Mouse (Mus musculus): ENCODE measurements around the gene Hist1h2bm.
A peak's percentile ranks its signal among the peaks of the same experiment; 100 is the strongest.

Gene Hist1h2bm

DNA sequence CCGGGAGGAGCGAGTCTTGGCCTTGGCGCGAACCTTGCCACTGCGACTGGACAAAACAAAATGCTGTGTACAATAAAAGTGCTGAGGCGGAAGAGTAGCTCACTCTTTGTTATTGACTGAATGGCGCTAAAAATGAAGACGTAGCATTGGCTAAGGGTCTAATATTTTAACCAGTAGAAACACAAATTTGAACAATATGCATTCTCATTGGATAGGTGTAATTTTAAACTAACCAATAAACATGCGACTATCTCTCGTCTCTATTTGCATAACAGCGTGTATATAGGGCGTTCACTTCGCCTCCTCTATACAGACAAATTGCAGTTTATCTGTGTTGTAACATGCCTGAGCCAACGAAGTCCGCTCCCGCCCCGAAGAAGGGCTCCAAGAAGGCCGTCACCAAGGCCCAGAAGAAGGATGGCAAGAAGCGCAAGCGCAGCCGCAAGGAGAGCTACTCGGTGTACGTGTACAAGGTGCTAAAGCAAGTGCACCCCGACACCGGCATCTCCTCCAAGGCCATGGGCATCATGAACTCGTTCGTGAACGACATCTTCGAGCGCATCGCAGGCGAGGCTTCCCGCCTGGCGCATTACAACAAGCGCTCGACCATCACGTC lies at the start of gene Hist1h2bm:
Hist1h2bm (plus strand) TSS at position 288 of the 616 bp plus-strand sequence.
- peak; percentile 92 for DNase-seq (ENCODE audit: extremely low read depth, insufficient read length, low spot score)

DNA sequence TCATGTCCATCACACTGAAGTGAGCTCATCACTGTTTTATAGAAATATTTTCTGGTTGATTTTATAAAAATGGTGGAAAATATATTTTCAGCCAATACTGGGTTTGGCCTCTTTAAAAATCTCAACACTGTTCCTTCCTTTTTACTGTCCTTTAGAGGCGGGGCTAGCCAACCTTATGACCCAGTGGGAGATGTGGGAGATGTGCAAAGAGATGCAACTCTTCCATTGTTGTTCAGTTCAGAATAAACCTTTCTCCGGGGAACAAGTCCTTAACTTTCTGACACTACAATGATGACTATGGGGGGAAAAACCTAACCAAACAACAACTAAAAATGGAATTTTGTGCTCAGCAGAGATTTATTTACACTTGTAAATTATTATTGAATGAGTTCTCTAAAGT lies 44.5 kb upstream of the Hist1h2bm start, which contains the start of gene Olfr1360:
Olfr1360 (minus strand) TSS at position 101 of the 400 bp plus-strand sequence.
- DNase-seq (ENCODE audit: extremely low read depth, insufficient read length, low spot score) = no peak

DNA sequence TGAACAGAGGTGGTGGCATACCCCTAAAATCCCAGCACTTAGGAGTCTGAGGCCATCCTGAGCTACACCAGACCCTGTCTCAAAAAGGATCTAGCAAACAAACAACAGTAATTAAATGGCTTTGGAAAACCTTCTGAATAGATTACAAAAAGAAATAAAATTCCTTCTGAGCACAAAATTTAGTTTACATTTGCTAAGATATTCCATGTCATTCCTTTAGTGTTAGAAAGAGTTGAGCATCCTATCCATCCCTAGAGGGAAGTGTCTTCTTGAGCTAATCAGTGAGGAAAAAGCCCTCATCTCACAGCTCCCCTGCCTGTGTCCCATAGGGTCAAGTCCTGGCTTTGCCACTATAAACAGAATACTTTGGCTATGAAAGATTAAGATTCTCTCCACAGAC lies 24.0 kb upstream of the Hist1h2bm start, which contains the start of gene Olfr1359:
Olfr1359 (plus strand) TSS at position 301 of the 400 bp plus-strand sequence.
- no peak for DNase-seq (ENCODE audit: extremely low read depth, insufficient read length, low spot score)

DNA sequence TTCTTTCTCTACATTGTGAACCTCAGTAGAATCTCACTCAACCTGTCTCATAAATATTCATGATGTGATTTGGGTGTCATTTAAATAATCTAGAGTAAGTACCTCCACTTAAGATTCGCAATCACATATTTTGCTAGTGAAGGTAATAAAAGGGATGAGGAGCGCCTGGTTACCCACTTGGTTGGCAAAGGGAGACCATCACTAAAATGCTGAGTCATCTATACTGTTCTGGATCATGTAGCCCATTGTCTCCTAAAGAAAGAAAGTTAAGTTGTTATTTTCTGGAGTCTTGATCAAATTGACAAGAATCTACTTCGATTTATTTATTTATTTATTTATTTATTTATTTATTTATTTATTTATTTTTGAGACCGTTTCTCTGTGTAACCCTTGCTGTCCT lies 15.2 kb upstream of the Hist1h2bm start:
- DNase-seq (ENCODE audit: extremely low read depth, insufficient read length, low spot score) = no peak

DNA sequence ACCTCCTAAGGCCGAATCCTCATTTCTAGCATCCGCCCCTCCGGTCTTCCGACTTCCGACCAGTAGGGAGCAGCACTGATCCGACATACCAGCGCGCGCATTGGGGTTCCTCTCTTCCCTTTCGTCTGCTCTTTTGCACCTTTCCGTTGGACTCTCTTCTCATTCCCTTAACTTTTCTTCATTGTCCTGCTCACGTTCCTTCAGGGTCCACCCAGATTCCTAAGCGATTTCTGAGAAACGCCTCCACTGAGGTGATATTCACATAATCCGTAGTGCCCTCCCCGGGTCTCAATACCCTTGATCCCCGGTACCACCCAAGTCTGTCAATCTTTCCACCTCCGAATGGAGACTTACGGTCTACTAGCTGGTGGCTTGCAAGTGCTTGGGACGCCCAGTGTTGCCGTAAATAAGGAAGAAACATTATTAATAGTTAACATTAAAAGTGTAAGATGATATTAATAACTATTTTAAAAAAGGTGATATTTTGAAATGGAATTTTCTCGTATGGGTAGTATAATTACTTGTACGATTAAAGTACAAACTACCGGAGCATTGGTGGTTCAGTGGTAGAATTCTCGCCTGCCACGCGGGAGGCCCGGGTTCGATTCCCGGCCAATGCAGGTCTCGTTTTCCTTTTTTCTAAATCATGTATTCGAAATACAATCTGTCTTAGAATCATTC lies 11.7 kb upstream of the Hist1h2bm start:
- peak; percentile 67 for DNase-seq (ENCODE audit: extremely low read depth, insufficient read length, low spot score)

DNA sequence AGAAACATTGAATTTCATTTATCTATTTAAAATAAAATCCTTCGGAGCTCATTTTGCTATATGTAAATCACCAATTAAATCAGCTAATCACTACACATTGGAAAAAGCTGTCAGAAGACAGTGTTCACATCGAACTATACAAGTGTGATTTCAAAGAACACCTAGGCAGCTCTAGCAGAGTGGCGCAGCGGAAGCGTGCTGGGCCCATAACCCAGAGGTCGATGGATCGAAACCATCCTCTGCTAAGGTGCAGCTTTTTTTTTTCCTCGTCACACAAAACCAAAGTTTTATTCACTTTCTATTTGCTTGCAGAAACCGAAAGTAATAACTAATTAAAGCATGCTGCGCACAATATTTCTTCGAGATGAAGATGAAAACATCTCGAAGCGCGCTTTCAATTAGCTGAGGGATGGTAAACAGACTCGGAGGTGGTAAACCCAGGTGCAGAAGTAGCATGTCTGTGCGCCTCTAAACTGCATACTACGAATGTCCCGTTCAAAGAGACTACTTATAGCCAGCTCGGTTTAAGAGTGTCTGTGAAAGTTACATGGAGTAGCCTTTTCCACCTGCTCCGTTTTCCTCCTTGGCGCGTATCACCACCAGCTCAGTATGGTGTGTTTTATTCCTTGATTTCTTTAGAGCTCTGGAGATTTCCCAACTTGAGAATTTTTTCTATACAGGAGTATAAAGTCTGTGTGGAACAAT lies 10.9 kb upstream of the Hist1h2bm start:
- DNase-seq (ENCODE audit: extremely low read depth, insufficient read length, low spot score) = peak; percentile 69

DNA sequence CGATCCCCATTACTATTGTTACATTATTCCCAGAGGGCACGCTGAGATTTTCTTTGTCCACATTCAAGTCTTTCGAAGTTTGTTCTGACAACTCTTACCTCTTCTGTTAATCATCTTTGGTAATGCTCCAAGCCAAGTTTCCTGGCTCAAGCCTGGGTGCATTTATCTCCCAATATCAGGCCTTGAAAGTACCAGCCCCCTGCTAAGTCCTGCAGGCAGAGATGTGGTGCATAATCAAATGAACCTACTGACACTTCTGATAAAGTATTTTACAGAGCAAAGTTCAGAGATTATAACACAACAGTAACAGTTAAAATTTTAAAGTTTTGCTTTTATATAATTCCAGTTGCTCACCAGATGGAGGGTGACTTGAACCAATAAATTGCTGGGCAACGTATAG lies 10.1 kb upstream of the Hist1h2bm start:
- no peak for DNase-seq (ENCODE audit: extremely low read depth, insufficient read length, low spot score)

DNA sequence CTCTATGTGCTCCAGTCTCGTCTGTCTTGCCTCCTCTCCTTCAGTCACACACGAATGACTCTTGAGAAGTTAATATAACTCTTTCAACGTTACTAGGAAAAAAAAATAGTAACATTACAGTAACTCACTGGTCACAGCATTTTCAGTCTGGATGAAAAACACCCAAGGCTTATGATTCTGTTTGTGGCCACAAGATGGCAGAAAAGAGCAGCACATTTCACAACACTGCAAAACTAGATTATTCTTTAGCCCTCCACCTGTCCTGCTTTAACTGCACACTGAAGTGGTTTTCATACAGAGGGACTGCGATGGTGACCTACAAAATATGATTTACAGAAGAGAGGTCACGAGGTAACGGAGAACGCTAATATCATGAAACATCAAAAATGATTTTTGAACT lies 7.1 kb upstream of the Hist1h2bm start:
- DNase-seq (ENCODE audit: extremely low read depth, insufficient read length, low spot score) = peak; percentile 41

DNA sequence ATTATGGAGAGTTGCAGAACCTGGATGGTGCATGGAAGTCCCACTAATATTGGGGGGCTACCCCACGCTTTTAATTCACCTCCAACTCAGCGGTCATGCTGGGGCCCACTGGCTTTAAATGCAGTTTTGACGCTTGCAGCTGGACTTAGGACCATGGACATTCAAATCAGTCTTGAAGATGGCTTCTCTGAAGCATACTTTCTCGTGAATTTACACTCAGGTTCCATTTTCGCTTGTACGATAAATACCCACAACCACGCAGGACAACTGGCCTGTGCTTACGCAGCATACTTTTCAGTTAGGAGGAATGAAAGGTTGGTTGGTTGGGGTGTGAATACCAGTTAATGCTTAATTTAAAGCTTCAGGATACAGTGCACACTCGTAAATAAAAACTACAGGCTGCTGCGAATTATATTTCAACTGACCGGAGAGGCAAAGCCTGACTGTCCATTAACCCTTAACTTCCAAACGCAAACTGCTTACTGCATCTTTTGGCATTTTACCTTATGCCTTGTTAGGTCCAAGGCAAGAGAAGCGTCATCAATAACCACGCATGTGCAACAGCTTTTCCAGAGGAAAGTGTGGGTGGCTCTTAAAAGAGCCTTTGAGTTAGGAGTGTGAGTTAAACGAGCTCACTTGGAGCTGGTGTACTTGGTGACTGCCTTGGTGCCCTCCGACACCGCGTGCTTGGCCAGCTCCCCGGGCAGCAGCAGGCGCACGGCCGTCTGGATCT lies 6.5 kb upstream of the Hist1h2bm start:
- peak; percentile 84 for DNase-seq (ENCODE audit: extremely low read depth, insufficient read length, low spot score)

DNA sequence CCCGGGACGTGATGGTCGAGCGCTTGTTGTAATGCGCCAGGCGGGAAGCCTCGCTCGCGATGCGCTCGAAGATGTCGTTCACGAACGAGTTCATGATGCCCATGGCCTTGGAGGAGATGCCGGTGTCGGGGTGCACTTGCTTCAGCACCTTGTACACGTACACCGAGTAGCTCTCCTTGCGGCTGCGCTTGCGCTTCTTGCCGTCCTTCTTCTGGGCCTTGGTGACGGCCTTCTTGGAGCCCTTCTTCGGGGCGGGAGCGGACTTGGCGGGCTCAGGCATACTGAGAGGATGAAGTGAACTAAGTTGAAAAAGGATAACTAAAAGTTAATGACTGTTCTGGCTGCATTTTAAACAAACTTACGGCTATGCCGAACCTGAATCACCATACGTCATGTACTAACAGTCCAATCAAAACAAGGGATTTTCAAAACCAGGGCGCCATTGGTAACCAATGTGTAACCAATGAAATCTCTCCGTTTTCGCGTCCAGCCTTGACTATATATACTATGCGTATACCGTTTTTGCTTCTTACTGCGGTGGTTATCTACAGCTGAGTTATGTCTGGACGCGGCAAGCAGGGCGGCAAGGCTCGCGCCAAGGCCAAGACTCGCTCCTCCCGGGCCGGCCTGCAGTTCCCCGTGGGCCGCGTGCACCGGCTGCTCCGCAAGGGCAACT lies 5.8 kb upstream of the Hist1h2bm start, which contains the start of the genes Hist1h2bl and Hist1h2ai:
Hist1h2bl (minus strand) TSS at position 280 of the 676 bp plus-strand sequence.
Hist1h2ai (plus strand) TSS at position 559 of the 676 bp plus-strand sequence.
- peak; percentile 92 for DNase-seq (ENCODE audit: extremely low read depth, insufficient read length, low spot score)

DNA sequence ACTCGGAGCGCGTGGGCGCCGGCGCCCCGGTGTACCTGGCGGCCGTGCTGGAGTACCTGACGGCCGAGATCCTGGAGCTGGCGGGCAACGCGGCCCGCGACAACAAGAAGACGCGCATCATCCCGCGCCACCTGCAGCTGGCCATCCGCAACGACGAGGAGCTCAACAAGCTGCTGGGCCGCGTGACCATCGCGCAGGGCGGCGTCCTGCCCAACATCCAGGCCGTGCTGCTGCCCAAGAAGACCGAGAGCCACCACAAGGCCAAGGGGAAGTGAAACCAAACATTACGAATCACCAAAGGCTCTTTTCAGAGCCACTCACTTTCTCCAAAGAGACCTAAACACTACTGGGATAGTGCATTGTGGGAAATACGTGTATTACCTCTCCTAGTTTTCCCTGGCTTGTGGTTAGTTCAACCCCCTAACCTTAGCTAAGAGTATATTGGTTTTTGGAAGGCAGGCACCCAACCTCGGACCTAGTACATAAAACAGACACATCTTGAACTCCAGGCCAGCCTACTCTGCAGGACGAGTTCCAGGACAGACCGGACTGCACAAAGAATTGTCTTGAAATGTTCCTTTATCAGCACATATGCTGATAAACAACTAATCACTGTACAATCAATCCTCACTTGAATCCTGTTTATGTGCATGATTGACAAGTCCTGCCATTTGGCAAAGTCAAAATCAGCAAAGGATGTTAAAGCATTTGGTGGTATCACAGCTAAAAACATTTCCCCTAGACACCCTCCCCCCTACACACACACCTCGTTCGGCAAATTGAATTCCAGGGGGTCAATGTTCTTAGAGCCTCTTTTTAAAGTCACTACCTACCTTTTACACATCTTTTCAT lies 5.1 kb upstream of the Hist1h2bm start:
- peak; percentile 75 for DNase-seq (ENCODE audit: extremely low read depth, insufficient read length, low spot score)

DNA sequence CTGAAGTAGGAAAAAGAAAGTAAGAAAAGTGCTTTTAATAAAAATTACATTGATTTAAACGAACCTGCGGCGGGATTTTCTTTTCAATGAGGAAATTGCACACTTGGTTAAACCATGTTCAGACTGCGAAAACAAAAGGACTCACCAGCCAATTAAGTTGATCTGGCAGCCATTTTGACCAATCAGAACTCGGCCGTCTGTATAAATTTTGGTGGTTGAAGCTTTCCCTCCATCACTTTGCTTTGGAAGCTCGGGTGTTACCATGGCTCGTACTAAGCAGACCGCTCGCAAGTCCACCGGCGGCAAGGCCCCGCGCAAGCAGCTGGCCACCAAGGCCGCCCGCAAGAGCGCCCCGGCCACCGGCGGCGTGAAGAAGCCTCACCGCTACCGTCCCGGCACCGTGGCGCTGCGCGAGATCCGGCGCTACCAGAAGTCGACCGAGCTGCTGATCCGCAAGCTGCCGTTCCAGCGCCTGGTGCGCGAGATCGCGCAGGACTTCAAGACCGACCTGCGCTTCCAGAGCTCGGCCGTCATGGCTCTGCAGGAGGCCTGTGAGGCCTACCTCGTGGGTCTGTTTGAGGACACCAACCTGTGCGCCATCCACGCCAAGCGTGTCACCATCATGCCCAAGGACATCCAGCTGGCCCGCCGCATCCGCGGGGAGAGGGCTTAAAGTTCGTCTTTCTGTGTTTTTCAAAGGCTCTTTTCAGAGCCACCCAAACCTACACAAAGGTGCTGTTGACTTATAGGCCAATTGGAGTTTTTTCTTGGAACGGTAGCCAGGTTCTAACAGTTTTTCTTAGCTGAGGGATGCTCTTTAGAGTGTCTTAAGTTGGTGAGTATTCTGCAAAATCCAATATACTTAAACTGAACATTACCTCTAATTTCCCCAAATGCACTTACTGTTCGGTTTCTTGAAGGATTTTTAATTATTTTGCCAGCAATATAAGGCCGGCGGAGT lies 4.2 kb upstream of the Hist1h2bm start, which contains the start of gene Hist1h3h:
Hist1h3h (plus strand) TSS at position 263 of the 961 bp plus-strand sequence.
- DNase-seq (ENCODE audit: extremely low read depth, insufficient read length, low spot score) = peak; percentile 90

DNA sequence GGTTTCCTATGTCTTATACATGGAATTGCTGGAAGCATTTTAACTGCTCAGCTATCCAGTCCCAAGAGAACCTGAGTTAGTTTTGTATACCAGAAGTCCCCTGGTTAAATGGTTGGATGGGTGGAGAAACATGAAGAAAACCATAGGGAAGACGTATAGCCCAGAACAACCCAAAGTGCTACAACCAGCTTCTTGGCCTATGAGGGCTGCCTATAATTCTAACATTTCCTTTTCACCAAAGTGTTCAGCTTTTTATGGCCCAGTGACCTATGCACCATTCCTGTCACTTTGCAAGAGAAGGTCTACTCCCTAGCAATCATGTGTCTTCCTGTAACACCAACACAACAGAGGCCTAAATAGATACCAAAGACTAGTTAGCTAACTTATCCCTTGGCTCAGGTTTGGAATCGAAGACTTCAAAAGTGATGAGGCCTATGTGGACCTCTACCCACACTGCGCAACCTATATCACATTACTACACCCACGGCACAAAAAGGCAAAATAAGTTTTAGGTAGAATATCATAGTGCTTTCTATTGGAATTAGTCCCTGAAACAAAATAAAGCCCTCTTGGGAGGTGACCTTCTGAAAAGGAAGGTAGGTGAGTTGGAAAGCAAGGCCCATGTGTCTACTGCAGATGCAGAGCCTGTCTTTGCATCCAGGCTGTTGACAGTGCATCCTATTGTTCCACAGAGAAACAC lies 3.3 kb upstream of the Hist1h2bm start:
- DNase-seq (ENCODE audit: extremely low read depth, insufficient read length, low spot score) = peak; percentile 59

DNA sequence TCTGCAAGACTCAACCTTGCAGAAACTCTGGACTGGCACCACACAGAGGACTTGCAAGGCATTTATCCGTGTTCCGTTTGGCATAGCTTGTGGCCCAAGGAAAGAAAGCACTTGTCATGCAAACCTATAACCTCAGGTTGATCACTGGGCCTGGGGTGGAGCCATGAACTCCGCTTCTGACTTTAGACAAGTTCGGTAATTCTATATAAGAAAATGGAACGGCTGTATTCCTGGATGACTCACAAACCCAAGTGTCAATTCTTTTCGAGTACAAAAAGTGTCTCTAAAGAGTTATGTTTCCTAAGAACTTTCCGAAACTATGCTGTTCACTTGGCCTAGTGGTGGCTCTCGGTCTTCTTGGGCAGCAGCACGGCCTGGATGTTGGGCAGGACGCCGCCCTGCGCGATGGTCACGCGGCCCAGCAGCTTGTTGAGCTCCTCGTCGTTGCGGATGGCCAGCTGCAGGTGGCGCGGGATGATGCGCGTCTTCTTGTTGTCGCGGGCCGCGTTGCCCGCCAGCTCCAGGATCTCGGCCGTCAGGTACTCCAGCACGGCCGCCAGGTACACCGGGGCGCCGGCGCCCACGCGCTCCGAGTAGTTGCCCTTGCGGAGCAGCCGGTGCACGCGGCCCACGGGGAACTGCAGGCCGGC lies 612 bp upstream of the Hist1h2bm start:
- peak; percentile 73 for DNase-seq (ENCODE audit: extremely low read depth, insufficient read length, low spot score)

DNA sequence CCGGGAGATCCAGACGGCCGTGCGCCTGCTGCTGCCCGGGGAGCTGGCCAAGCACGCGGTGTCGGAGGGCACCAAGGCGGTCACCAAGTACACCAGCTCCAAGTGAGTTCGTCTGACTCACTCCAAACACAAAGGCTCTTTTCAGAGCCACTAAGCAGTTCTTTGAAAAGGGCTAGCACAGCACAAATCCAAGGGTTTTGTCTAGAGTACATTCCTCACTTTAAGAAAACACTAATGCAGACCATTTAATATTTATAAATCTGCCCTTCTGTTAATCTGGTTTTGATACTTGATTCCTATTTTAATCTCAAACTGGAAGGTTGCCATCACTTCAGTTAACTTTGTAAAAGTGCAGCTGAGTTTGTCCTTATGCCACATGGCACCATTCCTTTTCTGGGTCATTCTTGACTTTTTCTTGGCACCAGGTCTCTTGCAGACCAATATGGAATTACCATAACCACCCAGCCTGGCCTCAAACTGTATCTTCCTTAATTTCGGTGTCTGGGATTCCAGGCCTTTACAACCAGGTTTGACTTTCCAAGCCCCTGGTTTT lies 605 bp downstream of the Hist1h2bm start:
- DNase-seq (ENCODE audit: extremely low read depth, insufficient read length, low spot score) = no peak

DNA sequence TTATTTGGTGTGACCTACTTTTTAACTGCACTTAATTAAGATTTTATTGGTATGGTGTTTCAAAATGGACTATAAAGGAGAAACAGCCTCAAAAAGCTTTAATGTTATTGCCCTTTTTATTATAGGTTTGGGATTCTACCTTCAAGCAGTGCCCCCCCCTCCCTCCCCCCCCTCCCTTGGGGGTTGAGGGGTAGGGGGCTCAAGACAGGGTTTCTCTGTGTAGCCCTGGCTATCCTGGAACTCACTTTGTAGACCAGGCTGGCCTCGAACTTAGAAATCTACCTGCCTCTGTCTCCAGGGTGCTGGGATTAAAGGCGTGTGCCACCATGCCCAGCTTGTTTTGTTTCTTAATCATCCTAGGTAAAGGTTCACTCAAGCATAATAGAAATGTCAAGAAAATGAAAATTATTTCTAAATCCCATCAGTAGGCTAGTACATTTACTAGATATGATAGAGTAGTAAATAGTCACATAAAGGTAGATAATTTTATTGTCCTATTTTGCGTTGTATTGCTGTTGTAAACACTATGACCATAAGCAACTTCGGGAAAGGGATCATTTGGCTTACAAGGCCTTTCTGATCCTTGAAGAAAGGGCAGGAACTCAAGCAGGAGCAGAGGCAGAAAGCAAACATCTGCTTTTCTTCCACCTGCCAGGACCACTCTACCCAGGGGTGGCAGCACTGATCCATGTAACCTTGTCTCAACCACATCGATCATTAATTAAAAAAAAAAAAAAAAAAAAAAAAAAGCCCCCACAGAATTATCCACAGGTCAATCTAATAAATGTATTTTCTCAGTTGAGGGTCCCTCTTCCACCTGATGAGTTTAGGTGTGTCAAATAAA lies 1.4 kb downstream of the Hist1h2bm start:
- DNase-seq (ENCODE audit: extremely low read depth, insufficient read length, low spot score) = peak; percentile 37

All from 3134 (cell line).